In genomic region chr7:109648812-109649594, GRCm38 (mm10) we compare ENCODE assay signal across 13 mouse cellular contexts. TPM values are rescaled to one million over a fixed set of nuclear protein-coding genes. Genes with fewer than 3 reads are reported as not detected.
DNase-seq lines count a peak whose midpoint lies in the region; ATAC-seq and TF ChIP-seq lines count a peak whose summit lies in the region.
"Had no signal": no experiment of that assay in that cellular context is flagged by ENCODE, and none has a peak within 500 bp of the region (broad histone marks: within the 10 kb centered on the region; RNA-seq: fewer than 3 reads in every experiment).

No protein-coding gene starts in this region.

- TF ChIP-seq EP300 in liver, postnatal 0 days (IDR thresholded peaks at IDR 0.05; ENCODE audit: low read depth): no peak

- no peaks in the 10 kb centered on the region for H3K9me3 ChIP-seq in lung, embryonic 14.5 days (ENCODE audit: low read depth, low read length)
- H3K9me3 ChIP-seq in intestine, embryonic 15.5 days: no peaks in the 10 kb centered on the region
- no peaks in the 10 kb centered on the region for H3K9me3 ChIP-seq in liver, postnatal 0 days (ENCODE audit: low read length)
- no peaks in the 10 kb centered on the region for H3K9me3 ChIP-seq in midbrain, embryonic 14.5 days (ENCODE audit: control insufficient read depth, low read length)
- H3K9me3 ChIP-seq: kidney, embryonic 15.5 days; limb, embryonic 13.5 days had no signal

- no peak for TF ChIP-seq CTCF in lung, embryonic 14.5 days (IDR thresholded peaks at IDR 0.05; ENCODE audit: low read depth)
- no peak for TF ChIP-seq CTCF in liver, postnatal 0 days (IDR thresholded peaks at IDR 0.05; ENCODE audit: low read depth)

- no peak overlapping the region for H3K4me3 ChIP-seq in lung, embryonic 14.5 days (ENCODE audit: low read depth, low read length)
- H3K4me3 ChIP-seq in intestine, embryonic 15.5 days (replicated peaks): no peak overlapping the region
- no peak overlapping the region for H3K4me3 ChIP-seq in liver, postnatal 0 days (ENCODE audit: low read depth, low read length)
- no peak overlapping the region for H3K4me3 ChIP-seq in midbrain, embryonic 14.5 days (replicated peaks; ENCODE audit: low read depth, low read length)
- H3K4me3 ChIP-seq: kidney, embryonic 15.5 days; limb, embryonic 13.5 days had no signal

- H3K9ac ChIP-seq in lung, embryonic 14.5 days: no peak overlapping the region
- H3K9ac ChIP-seq in intestine, embryonic 15.5 days: no peak overlapping the region
- H3K9ac ChIP-seq in liver, postnatal 0 days (replicated peaks): no peak overlapping the region; the same call in 1 of the 2 replicates
- no peak overlapping the region for H3K9ac ChIP-seq in midbrain, embryonic 14.5 days (replicated peaks; ENCODE audit: low read length)
- H3K9ac ChIP-seq: kidney, embryonic 15.5 days; limb, embryonic 13.5 days had no signal

- intact Hi-C loops in gastrocnemius, postnatal 36 days (cut with DNase I): no loop called here

- 0 out of 2 replicates have a peak, but pooled peaks cover 5% of the 10 kb centered on the region for H3K36me3 ChIP-seq in lung, embryonic 14.5 days (ENCODE audit: insufficient read depth)
- no peaks in the 10 kb centered on the region for H3K36me3 ChIP-seq in intestine, embryonic 15.5 days
- H3K36me3 ChIP-seq in liver, postnatal 0 days (replicated peaks; ENCODE audit: insufficient read depth, low read length): no peaks in the 10 kb centered on the region
- no peaks in the 10 kb centered on the region for H3K36me3 ChIP-seq in midbrain, embryonic 14.5 days (ENCODE audit: control insufficient read depth, insufficient read depth, low read length)
- H3K36me3 ChIP-seq: kidney, embryonic 15.5 days; limb, embryonic 13.5 days had no signal

- peak; percentile 28; the same call in 1 of the 2 replicates for ATAC-seq in lung, embryonic 14.5 days (ENCODE audit: insufficient read depth)
- ATAC-seq in intestine, embryonic 15.5 days: peak; percentile 90
- ATAC-seq in liver, postnatal 0 days: peak; percentile 57; the same call in 1 of the 2 replicates
- no peak for ATAC-seq in midbrain, embryonic 14.5 days (ENCODE audit: low FRiP score, low TSS enrichment)
- no peak for ATAC-seq in cerebellum, adult (ENCODE audit: insufficient number of reproducible peaks, low FRiP score, low TSS enrichment)
- ATAC-seq: hindbrain, postnatal 0 days had no signal

- no peak for DNase-seq in lung, embryonic 14.5 days
- DNase-seq in lung, postnatal 36 days: no peak
- peak; percentile 43 for DNase-seq in ZHBTc4 (ENCODE audit: low read depth, low spot score)
- no peak for DNase-seq in liver, postnatal 0 days
- no peak for DNase-seq in midbrain, embryonic 14.5 days
- no peak for DNase-seq in gastrocnemius, postnatal 36 days
- DNase-seq: cerebellum, adult 2 months; right cerebral cortex, postnatal 14 days had no signal

- H3K4me2 ChIP-seq in lung, embryonic 14.5 days: no peak overlapping the region
- no peak overlapping the region for H3K4me2 ChIP-seq in intestine, embryonic 15.5 days (replicated peaks)
- peak overlapping the region; percentile 10; the same call in 1 of the 2 replicates for H3K4me2 ChIP-seq in liver, postnatal 0 days (ENCODE audit: low read depth, low read length)
- no peak overlapping the region for H3K4me2 ChIP-seq in midbrain, embryonic 14.5 days (ENCODE audit: low read length)
- H3K4me2 ChIP-seq: kidney, embryonic 15.5 days; limb, embryonic 13.5 days had no signal

- H3K4me1 ChIP-seq in lung, embryonic 14.5 days (ENCODE audit: insufficient read depth): peaks cover 4% of the 10 kb centered on the region; the same call in 1 of the 2 replicates
- H3K4me1 ChIP-seq in intestine, embryonic 15.5 days (replicated peaks): peaks cover 8% of the 10 kb centered on the region; the same call in 1 of the 2 replicates
- peaks cover 15% of the 10 kb centered on the region; the same call in 1 of the 2 replicates for H3K4me1 ChIP-seq in liver, postnatal 0 days (ENCODE audit: insufficient read depth)
- H3K4me1 ChIP-seq in midbrain, embryonic 14.5 days (ENCODE audit: control insufficient read depth, insufficient read depth, low read length): no peaks in the 10 kb centered on the region

- no peak overlapping the region for H3K27ac ChIP-seq in lung, embryonic 14.5 days (ENCODE audit: low read depth)
- no peak overlapping the region for H3K27ac ChIP-seq in intestine, embryonic 15.5 days
- no peak overlapping the region for H3K27ac ChIP-seq in liver, postnatal 0 days (ENCODE audit: low read depth)
- no peak overlapping the region for H3K27ac ChIP-seq in midbrain, embryonic 14.5 days (replicated peaks; ENCODE audit: low read depth, low read length)
- H3K27ac ChIP-seq: hindbrain, postnatal 0 days; kidney, embryonic 15.5 days; limb, embryonic 13.5 days had no signal

- no peaks in the 10 kb centered on the region for H3K27me3 ChIP-seq in lung, embryonic 14.5 days (ENCODE audit: insufficient read depth, low read length)
- no peaks in the 10 kb centered on the region for H3K27me3 ChIP-seq in intestine, embryonic 15.5 days (replicated peaks)
- no peaks in the 10 kb centered on the region for H3K27me3 ChIP-seq in liver, postnatal 0 days (ENCODE audit: insufficient read depth, low read length)
- no peaks in the 10 kb centered on the region for H3K27me3 ChIP-seq in midbrain, embryonic 14.5 days (ENCODE audit: control insufficient read depth, insufficient read depth, low read length)
- H3K27me3 ChIP-seq: kidney, embryonic 15.5 days; limb, embryonic 13.5 days had no signal

- 67% methylated on average over 10 of the region's 10 CpGs for WGBS in lung, embryonic 14.5 days
- WGBS in intestine, embryonic 15.5 days: 62% methylated on average over 10 of the region's 10 CpGs
- WGBS in liver, postnatal 0 days (ENCODE audit: insufficient replicate concordance): 60% methylated on average over 10 of the region's 10 CpGs
- WGBS in midbrain, embryonic 14.5 days: 80% methylated on average over 10 of the region's 10 CpGs

RNA-seq across cellular contexts. Expression of gene St5, which starts 54.4 kb away (rescaled TPM):
- 67.4 and 68.6 TPM in 2 replicates for polyA plus RNA-seq in lung, embryonic 14.5 days (2014; fragmentation: Nextera tagmentation; extraction: Ambion mirVana)
- 61.3 and 64.4 TPM in 2 replicates for polyA plus RNA-seq in intestine, embryonic 15.5 days (2015; fragmentation: Nextera tagmentation; extraction: Ambion mirVana)
- 33.4 and 33.9 TPM in 2 replicates for polyA plus RNA-seq in liver, postnatal 0 days (2015; fragmentation: Nextera tagmentation; extraction: Ambion mirVana)
- 15.6 and 16.4 TPM in 2 replicates for polyA plus RNA-seq in midbrain, embryonic 14.5 days (2014; fragmentation: Nextera tagmentation; extraction: Ambion mirVana)
- 1 to 10 TPM; 6.7 to 6.9 TPM for total RNA-seq in gastrocnemius, postnatal 36 days (2021)

RNA-seq across cellular contexts. Expression of gene Akip1, which starts 54.5 kb away (rescaled TPM):
- 32.4 and 33.7 TPM in 2 replicates for polyA plus RNA-seq in lung, embryonic 14.5 days (2014; fragmentation: Nextera tagmentation; extraction: Ambion mirVana)
- 38.1 and 38.6 TPM in 2 replicates for polyA plus RNA-seq in intestine, embryonic 15.5 days (2015; fragmentation: Nextera tagmentation; extraction: Ambion mirVana)
- polyA plus RNA-seq in liver, postnatal 0 days (2015; fragmentation: Nextera tagmentation; extraction: Ambion mirVana): 23.7 and 24.5 TPM in 2 replicates
- polyA plus RNA-seq in midbrain, embryonic 14.5 days (2014; fragmentation: Nextera tagmentation; extraction: Ambion mirVana): 10.0 and 10.3 TPM in 2 replicates
- total RNA-seq in gastrocnemius, postnatal 36 days (2021): 10 to 100 TPM in 1 of 2 experiments, 1 to 10 TPM in 1; 9.0 to 15.9 TPM

Comparison
In these comparisons a context has a peak if more than half of its experiments do, and no peak if none do; other contexts are left out.
1. ATAC-seq: peak in lung, embryonic 14.5 days (single experiment), intestine, embryonic 15.5 days (single experiment) and liver, postnatal 0 days (single experiment); none in midbrain, embryonic 14.5 days (single experiment) and cerebellum, adult (single experiment).